Mouse (Mus musculus) MEL (cell line): Measurements from ENCODE around the gene Aldh3b2.

ENCODE experiments used
- BHLHE40 ChIP-seq: IDR thresholded peaks from 2 replicates; pipeline ENCODE4 v1.6.1; 2012; ENCODE audit warnings: low read depth, mild to moderate bottlenecking, inconsistent platforms, low read length, improper control_type of control experiment, borderline replicate concordance
- CTCF ChIP-seq, 3 experiments: IDR thresholded peaks in 2 of 3; conservative IDR thresholded peaks in 1 of 3; 2 replicates each; pipeline ENCODE4 v1.5.1; 2011 to 2012; ENCODE audit warnings: low read length in 3 of 3, low read depth in 2 of 3, mild to moderate bottlenecking in 2 of 3, improper control_type of control experiment in 1 of 3, inconsistent platforms in 1 of 3, mixed read lengths in 1 of 3, moderate library complexity in 1 of 3; ENCODE audit not compliant: control insufficient read depth in 1 of 3, insufficient read depth in 1 of 3, poor library complexity in 1 of 3, severe bottlenecking in 1 of 3
- NELFE ChIP-seq: IDR thresholded peaks from 2 replicates; pipeline ENCODE4 v1.6.1; 2011; ENCODE audit warnings: low read depth, low read length, improper control_type of control experiment
- SIN3A ChIP-seq: IDR thresholded peaks from 2 replicates; pipeline ENCODE4 v1.6.1; 2012; ENCODE audit warnings: low read length, improper control_type of control experiment, inconsistent platforms
- TBP ChIP-seq: IDR thresholded peaks from 2 replicates; pipeline ENCODE4 v1.8.0; 2011; ENCODE audit warnings: low read depth, low read length, improper control_type of control experiment
- TCF12 ChIP-seq: IDR thresholded peaks from 2 replicates; pipeline ENCODE4 v1.6.1; 2014; ENCODE audit warnings: low read depth, mild to moderate bottlenecking, inconsistent platforms, low read length, improper control_type of control experiment, moderate library complexity
- USF1 ChIP-seq: IDR thresholded peaks from 2 replicates; pipeline ENCODE4 v1.6.1; 2014; ENCODE audit warnings: low read depth, mild to moderate bottlenecking, inconsistent platforms, low read length, improper control_type of control experiment, moderate library complexity
- ZNF384 ChIP-seq: IDR thresholded peaks from 2 replicates; pipeline ENCODE4 v1.6.1; 2012; ENCODE audit warnings: low read depth, mild to moderate bottlenecking, inconsistent platforms, low read length, improper control_type of control experiment

DNA sequence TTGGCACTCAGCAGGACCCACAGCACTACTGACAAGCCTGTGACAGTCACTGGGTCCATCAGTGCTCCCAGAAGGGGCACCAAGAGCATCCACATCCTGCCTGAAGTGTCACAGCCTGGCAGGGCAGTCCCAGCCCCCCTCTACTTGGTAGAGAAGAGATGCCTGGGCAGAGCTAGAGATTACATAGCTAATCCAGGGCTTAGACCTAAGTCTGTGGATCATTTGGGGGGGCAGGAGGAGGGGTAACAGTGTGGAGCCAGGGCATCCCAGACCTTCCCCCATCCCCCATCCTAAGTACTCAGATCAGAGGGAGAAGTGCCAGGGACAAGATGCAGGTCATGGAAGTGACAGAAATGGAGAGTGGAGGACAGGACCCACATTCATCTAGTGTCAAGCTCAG, 42.7 kb downstream of the Aldh3b2 start:
- no peak for TF ChIP-seq CTCF (IDR thresholded peaks at IDR 0.05 in 2 of 3, conservative IDR thresholded peaks at IDR 0.05 in 1 of 3; ENCODE audit: control insufficient read depth in 1 of 3, insufficient read depth in 1 of 3, low read depth in 2 of 3, low read length in 3 of 3, poor library complexity in 1 of 3, severe bottlenecking in 1 of 3)
- TF ChIP-seq USF1 = no peak
- no peak for TF ChIP-seq SIN3A
- TF ChIP-seq ZNF384 = no peak
- no peak for TF ChIP-seq NELFE
- TF ChIP-seq TCF12 = no peak
- TF ChIP-seq TBP = no peak
- TF ChIP-seq BHLHE40 = no peak
